Mouse (Mus musculus) heart, adult 8-10 months (tissue): ENCODE measurements around the gene Draxin. TPM values are rescaled to one million over a fixed set of nuclear protein-coding genes. Genes with fewer than 3 reads are reported as not detected.
"Not testable (repeated sequence)": the region's sequence is repeated elsewhere in the genome, so short reads cannot be mapped to it uniquely, and the experiment has no call there.

Experiments
- DNase-seq: peaks from one replicate; pipeline ENCODE4 v3.0.0; 2022; ENCODE audit warnings: low spot score
- microRNA-seq: library from miRNA; unstranded; fragments of <30 nt; microRNA quantifications from one replicate; pipeline ENCODE4 v1.2.0, GENCODE M21; 2022
- total RNA-seq, 4 experiments: library from RNA; stranded (reverse); gene quantifications; 2 replicates each; pipeline ENCODE4 v1.2.4; 2022

Gene Draxin
- total RNA-seq, 4 experiments from 2014 or later, result 0.06 to 0.20 (median 0.07) TPM

- DNase-seq, result peak; percentile 71
These were observed 73.7 kb downstream of the Draxin start for GRCm38 (mm10) chr4:148056801-148057200.

- no peak for DNase-seq
These were observed 74.3 kb downstream of the Draxin start for GRCm38 (mm10) chr4:148056246-148056645.

DNA sequence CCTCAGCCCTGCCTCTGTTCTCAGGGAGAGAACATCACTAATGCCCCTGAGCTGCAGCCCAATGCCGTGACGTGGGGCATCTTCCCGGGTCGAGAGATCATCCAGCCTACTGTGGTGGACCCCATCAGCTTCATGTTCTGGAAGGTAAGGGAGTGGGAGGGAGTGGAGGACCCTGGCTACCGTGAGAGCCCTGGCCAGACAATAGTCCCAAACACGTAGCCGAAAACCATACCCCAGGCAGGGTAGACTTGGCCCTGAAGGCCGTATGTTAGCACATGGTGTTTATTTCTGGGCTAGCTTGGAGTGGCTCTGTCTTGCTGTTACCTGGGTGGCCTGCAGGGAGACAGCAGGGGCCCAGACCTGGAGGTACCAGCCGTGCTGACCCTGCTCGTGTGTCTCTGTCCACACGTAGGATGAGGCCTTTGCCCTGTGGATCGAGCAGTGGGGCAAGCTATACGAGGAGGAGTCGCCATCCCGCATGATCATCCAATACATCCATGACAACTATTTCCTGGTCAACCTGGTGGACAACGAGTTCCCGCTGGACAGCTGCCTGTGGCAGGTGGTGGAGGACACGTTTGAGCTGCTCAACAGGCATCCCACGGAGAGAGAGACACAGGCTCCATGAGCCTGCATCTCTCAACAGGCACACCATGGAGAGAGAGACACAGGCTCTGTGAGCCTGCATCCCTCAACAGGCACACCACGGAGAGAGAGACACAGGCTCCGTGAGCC is 75.4 kb downstream of the Draxin start:
- no peak for DNase-seq

DNA sequence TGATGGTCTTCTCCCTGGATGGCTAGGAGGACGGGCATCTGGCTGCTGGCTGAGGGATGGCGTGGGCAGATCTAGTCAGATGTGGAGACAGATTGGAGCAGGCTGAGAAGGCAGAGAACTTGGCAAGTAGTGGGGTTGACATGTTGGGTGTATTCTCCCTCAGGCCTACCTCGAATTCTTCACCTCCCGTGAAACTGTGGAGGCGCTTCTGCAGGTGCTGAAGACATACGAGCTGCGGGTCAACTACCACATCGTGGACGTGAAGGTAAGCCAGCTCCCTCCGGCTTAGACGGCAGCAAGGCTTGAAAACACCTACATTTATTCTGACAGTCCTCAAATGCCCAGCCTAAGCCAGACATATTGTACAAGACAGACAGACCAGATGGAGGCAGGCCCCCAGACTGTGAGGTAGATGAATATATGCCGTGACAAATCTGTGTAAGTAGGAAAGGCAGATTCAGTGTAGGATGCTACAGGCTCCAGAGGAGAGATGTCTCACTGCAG is 77.0 kb downstream of the Draxin start:
- DNase-seq, result no peak

GRCm38 (mm10) chr4:148052976-148053375 is 77.5 kb downstream of the Draxin start:
- DNase-seq, result no peak

DNA sequence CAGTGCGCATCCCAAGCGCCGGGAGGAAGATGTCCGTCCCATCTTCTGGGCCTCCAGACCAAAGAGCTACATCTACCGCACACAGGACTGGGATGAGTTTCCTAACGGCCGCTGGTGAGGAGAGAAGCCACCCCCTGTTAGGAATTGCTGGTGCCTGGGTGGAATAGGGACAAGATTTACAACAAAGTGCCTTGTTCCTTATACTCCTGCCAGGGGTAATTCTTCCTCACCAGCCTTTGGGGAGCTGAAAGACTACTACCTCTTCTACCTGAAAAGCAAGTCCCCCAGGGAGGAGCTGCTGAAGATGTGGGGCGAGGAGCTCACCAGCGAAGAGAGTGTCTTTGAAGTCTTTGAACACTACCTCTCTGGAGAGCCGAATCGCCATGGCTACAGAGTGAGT is 78.6 kb downstream of the Draxin start:
- DNase-seq, result no peak

- no peak for DNase-seq
These were observed 79.3 kb downstream of the Draxin start for GRCm38 (mm10) chr4:148051046-148051776.

GRCm38 (mm10) chr4:148050396-148050914 is 80.0 kb downstream of the Draxin start:
- not testable (repeated sequence) for DNase-seq

Small RNA genes lying within 50 kb of the gene (microRNA-seq; reads per million reads assigned to microRNA genes)
- not detected for gene Mir7022

Other genes starting within 250 kb of the Draxin start
- 100 to 1,000 TPM; 664 to 803 (median 747) TPM for gene Mfn2, start 226.0 kb downstream of the Draxin start, total RNA-seq
- 10 to 100 TPM; 52.7 to 66.9 (median 61.3) TPM for gene Plod1, start 193.9 kb downstream of the Draxin start, total RNA-seq
- gene 2510039O18Rik, start 189.8 kb downstream of the Draxin start, total RNA-seq, result 10 to 100 TPM; 35.8 to 43.1 (median 39.7) TPM
- gene Nppb, start 144.9 kb downstream of the Draxin start, total RNA-seq, result 100 to 1,000 TPM; 107 to 313 (median 216) TPM
- gene Nppa, start 130.0 kb downstream of the Draxin start, total RNA-seq, result 1,000 to 10,000 TPM; 1,499 to 1,940 (median 1,728) TPM
- gene Clcn6, start 91.9 kb downstream of the Draxin start, total RNA-seq, result 1 to 10 TPM; 7.1 to 9.8 (median 8.9) TPM
- gene Mthfr, start 91.6 kb downstream of the Draxin start, total RNA-seq, result 1 to 10 TPM; 8.0 to 9.8 (median 8.6) TPM
- gene Agtrap, start 42.7 kb downstream of the Draxin start, total RNA-seq, result 10 to 100 TPM; 45.2 to 51.5 (median 48.2) TPM
- 10 to 100 TPM in 3 of 4 experiments, 1 to 10 TPM in 1; 6.9 to 13.6 (median 11.7) TPM for gene Mad2l2, start 314 bp downstream of the Draxin start, total RNA-seq
- 10 to 100 TPM; 36.1 to 44.0 (median 39.6) TPM for gene Fbxo6, start 21.4 kb upstream of the Draxin start, total RNA-seq
- 10 to 100 TPM; 25.2 to 33.4 (median 25.5) TPM for gene Fbxo44, start 29.8 kb upstream of the Draxin start, total RNA-seq
- under 1 TPM; 0.27 to 0.57 (median 0.31) TPM for gene Fbxo2, start 29.9 kb upstream of the Draxin start, total RNA-seq
- gene Disp3, start 157.3 kb upstream of the Draxin start, total RNA-seq, result under 1 TPM in 1 of 4 experiments, not detected in 3; 0.06 TPM